9 mouse cellular contexts compared by ENCODE assay signal in genomic region chr6:115694441-115694842, GRCm38 (mm10). TPM values are rescaled to one million over a fixed set of nuclear protein-coding genes. Genes with fewer than 3 reads are reported as not detected.
DNase-seq lines count a peak whose midpoint lies in the region; ATAC-seq and TF ChIP-seq lines count a peak whose summit lies in the region.
"Had no signal": no experiment of that assay in that cellular context is flagged by ENCODE, and none has a peak within 500 bp of the region (broad histone marks: within the 10 kb centered on the region; RNA-seq: fewer than 3 reads in every experiment).

No protein-coding gene starts in this region.

- H3K4me3 ChIP-seq in kidney, postnatal 0 days (replicated peaks; ENCODE audit: low read depth, low read length): no peak overlapping the region
- H3K4me3 ChIP-seq in kidney, embryonic 14.5 days (ENCODE audit: low read length): no peak overlapping the region
- H3K4me3 ChIP-seq in heart, embryonic 15.5 days: 0 out of 2 replicates have a peak overlapping the region, but pooled peaks have one; percentile 20
- H3K4me3 ChIP-seq in hindbrain, embryonic 10.5 days: no peak overlapping the region

- H3K4me2 ChIP-seq in kidney, postnatal 0 days (ENCODE audit: low read length): no peak overlapping the region
- no peak overlapping the region for H3K4me2 ChIP-seq in kidney, embryonic 14.5 days (replicated peaks; ENCODE audit: low read depth, low read length)
- H3K4me2 ChIP-seq in heart, embryonic 15.5 days: peak overlapping the region; percentile 62

- no peak for TF ChIP-seq CTCF in kidney, postnatal 0 days (IDR thresholded peaks at IDR 0.05; ENCODE audit: low read depth)

- no peak overlapping the region for H3K9ac ChIP-seq in kidney, postnatal 0 days (ENCODE audit: low read depth, low read length)
- H3K9ac ChIP-seq in kidney, embryonic 14.5 days (ENCODE audit: low read depth, low read length): no peak overlapping the region
- H3K9ac ChIP-seq in heart, embryonic 15.5 days: peak overlapping the region; percentile 62

- peak; percentile 25 for DNase-seq in kidney, postnatal 0 days (ENCODE audit: low spot score)
- peak; percentile 51 for DNase-seq in cerebellum, adult 9-10 months
- peak; percentile 22 to 25 for DNase-seq in natural killer cell, adult 2 months (ENCODE audit: low spot score in 2 of 2)
- no peak for DNase-seq in hindbrain, embryonic 10.5 days (ENCODE audit: low spot score)
- DNase-seq in c-Kit-positive CD71-positive TER-119-positive erythroid progenitor cells, embryonic 14.5 days (ENCODE audit: low spot score): no peak
- DNase-seq in ovary, adult 18-20 months (ENCODE audit: low spot score): no peak

- 0 out of 2 replicates have a peak overlapping the region, but pooled peaks have one; percentile 19 for H3K27ac ChIP-seq in kidney, postnatal 0 days
- H3K27ac ChIP-seq in kidney, embryonic 14.5 days (ENCODE audit: low read depth, low read length): no peak overlapping the region
- H3K27ac ChIP-seq in heart, embryonic 15.5 days: peak overlapping the region; percentile 99
- H3K27ac ChIP-seq in hindbrain, embryonic 10.5 days: no peak overlapping the region

- H3K4me1 ChIP-seq in kidney, postnatal 0 days (replicated peaks; ENCODE audit: insufficient read depth, low read length): no peaks in the 10 kb centered on the region
- H3K4me1 ChIP-seq in kidney, embryonic 14.5 days (ENCODE audit: control insufficient read depth, insufficient read depth, low read length): no peaks in the 10 kb centered on the region
- H3K4me1 ChIP-seq in heart, embryonic 15.5 days (replicated peaks): peaks cover 43% of the 10 kb centered on the region
- peaks cover 14% of the 10 kb centered on the region for H3K4me1 ChIP-seq in hindbrain, embryonic 10.5 days (replicated peaks)

- ATAC-seq in kidney, postnatal 0 days (replicated peaks; ENCODE audit: low FRiP score, low read depth): no peak
- ATAC-seq in kidney, embryonic 14.5 days (ENCODE audit: low FRiP score, low TSS enrichment): no peak
- ATAC-seq in heart, embryonic 15.5 days (replicated peaks; ENCODE audit: insufficient number of reproducible peaks, insufficient read depth, low FRiP score, low read depth): peak; percentile 91
- ATAC-seq: Patski had no signal

- no peaks in the 10 kb centered on the region for H3K9me3 ChIP-seq in kidney, postnatal 0 days (replicated peaks; ENCODE audit: low read length)
- no peaks in the 10 kb centered on the region for H3K9me3 ChIP-seq in kidney, embryonic 14.5 days (ENCODE audit: control insufficient read depth, low read length)
- H3K9me3 ChIP-seq in heart, embryonic 15.5 days (replicated peaks): no peaks in the 10 kb centered on the region
- no peaks in the 10 kb centered on the region; the same call in 1 of the 2 replicates for H3K9me3 ChIP-seq in hindbrain, embryonic 10.5 days

- no peaks in the 10 kb centered on the region for H3K36me3 ChIP-seq in kidney, postnatal 0 days (ENCODE audit: insufficient read depth, low read length)
- no peaks in the 10 kb centered on the region for H3K36me3 ChIP-seq in kidney, embryonic 14.5 days (ENCODE audit: control insufficient read depth, insufficient read depth, low read length)
- H3K36me3 ChIP-seq in heart, embryonic 15.5 days: no peaks in the 10 kb centered on the region
- H3K36me3 ChIP-seq in hindbrain, embryonic 10.5 days: no peaks in the 10 kb centered on the region

- H3K27me3 ChIP-seq in kidney, postnatal 0 days (ENCODE audit: insufficient read depth, low read length): no peaks in the 10 kb centered on the region
- H3K27me3 ChIP-seq in kidney, embryonic 14.5 days (ENCODE audit: control insufficient read depth, insufficient read depth, low read length): no peaks in the 10 kb centered on the region
- no peaks in the 10 kb centered on the region for H3K27me3 ChIP-seq in heart, embryonic 15.5 days
- no peaks in the 10 kb centered on the region for H3K27me3 ChIP-seq in hindbrain, embryonic 10.5 days (ENCODE audit: insufficient read depth, poor library complexity, severe bottlenecking)
- H3K27me3 ChIP-seq: Patski had no signal

- 50% methylated on average over 9 of the region's 9 CpGs for WGBS in kidney, postnatal 0 days
- WGBS in kidney, embryonic 14.5 days: 59% methylated on average over 9 of the region's 9 CpGs
- WGBS in heart, embryonic 15.5 days: 21% methylated on average over 9 of the region's 9 CpGs
- WGBS in hindbrain, embryonic 10.5 days: 59% methylated on average over 9 of the region's 9 CpGs

RNA-seq across cellular contexts. Expression of gene Raf1, which starts 18.0 kb away (rescaled TPM):
- 67.4 and 68.0 TPM in 2 replicates for polyA plus RNA-seq in kidney, postnatal 0 days (2015; fragmentation: Nextera tagmentation; extraction: Ambion mirVana)
- polyA plus RNA-seq in kidney, embryonic 14.5 days (2014; fragmentation: Nextera tagmentation; extraction: Ambion mirVana): 85.9 and 125 TPM in 2 replicates
- 90.7 and 97.4 TPM in 2 replicates for polyA plus RNA-seq in heart, embryonic 15.5 days (2015; fragmentation: Nextera tagmentation; extraction: Ambion mirVana)
- 116 and 135 TPM in 2 replicates for polyA plus RNA-seq in hindbrain, embryonic 10.5 days (2016; fragmentation: Nextera tagmentation; extraction: Ambion mirVana)

Comparison
In these comparisons a context has a peak if more than half of its experiments do, and no peak if none do; other contexts are left out.
1. H3K27ac ChIP-seq: peak in kidney, postnatal 0 days (single experiment) and heart, embryonic 15.5 days (single experiment); none in kidney, embryonic 14.5 days (single experiment) and hindbrain, embryonic 10.5 days (single experiment).
2. DNase-seq: peak in kidney, postnatal 0 days (single experiment), cerebellum, adult 9-10 months (single experiment) and natural killer cell, adult 2 months (2 of 2); none in hindbrain, embryonic 10.5 days (single experiment), c-Kit-positive CD71-positive TER-119-positive erythroid progenitor cells, embryonic 14.5 days (single experiment) and ovary, adult 18-20 months (single experiment).